Mouse (Mus musculus) bone marrow macrophage, adult 2 months (primary cell): ENCODE data around the gene Pctp. TPM values are rescaled to one million over a fixed set of nuclear protein-coding genes. Genes with fewer than 3 reads are reported as not detected.
A peak's percentile ranks its signal among the peaks of the same experiment; 100 is the strongest.

Experiments
- H3K27ac ChIP-seq: 2 replicates; pipeline ENCODE4 v1.5.1; 2012; ENCODE audit warnings: low read depth, low read length; ENCODE audit not compliant: insufficient read depth
- H3K4me1 ChIP-seq: 2 replicates; pipeline ENCODE4 v1.6.1; 2012; ENCODE audit warnings: low read length; ENCODE audit not compliant: control insufficient read depth, insufficient read depth
- H3K4me3 ChIP-seq: 2 replicates; pipeline ENCODE4 v1.5.1; 2012; ENCODE audit warnings: mild to moderate bottlenecking, low read length, moderate library complexity; ENCODE audit not compliant: insufficient read depth
- CTCF ChIP-seq: IDR thresholded peaks from 2 replicates; pipeline ENCODE4 v1.5.1; 2012; ENCODE audit warnings: low read depth, mild to moderate bottlenecking, low read length, moderate library complexity
- POLR2A ChIP-seq: IDR thresholded peaks from 2 replicates; pipeline ENCODE4 v1.6.1; 2012; ENCODE audit warnings: mild to moderate bottlenecking, low read depth, low read length, borderline replicate concordance
- polyA plus RNA-seq: library from polyadenylated mRNA; stranded (reverse); fragments of >200 nt; gene quantifications from 2 replicates; pipeline ENCODE4 v1.2.4, GENCODE M21; 2012; ENCODE audit not compliant: missing spikeins, insufficient read depth, insufficient read length

Pctp gene
- polyA plus RNA-seq, 1 experiment, result 19.7 TPM

DNA sequence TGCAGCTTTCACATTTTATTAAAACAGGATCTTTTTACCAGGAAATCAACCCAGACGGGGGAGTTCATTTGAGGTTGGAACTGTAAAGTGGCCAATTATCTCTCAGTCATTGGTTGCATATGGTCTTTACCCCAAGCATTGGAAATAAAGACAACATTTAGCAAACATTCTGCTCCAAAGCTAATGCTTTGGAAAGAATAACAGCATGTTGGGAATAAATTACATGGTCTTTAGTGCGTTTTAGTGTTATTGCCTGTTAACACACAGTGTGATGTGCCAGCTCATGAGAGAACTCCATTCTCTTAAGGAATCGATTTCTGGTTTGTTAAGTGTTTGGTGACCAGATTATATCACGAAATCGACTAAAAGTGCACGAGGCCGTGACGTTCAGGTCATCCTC, 57.5 kb downstream of the Pctp start:
- no peak overlapping the region for H3K4me3 ChIP-seq
- no peak overlapping the region for H3K27ac ChIP-seq
- H3K4me1 ChIP-seq, result no peaks in the 10 kb centered on the region; the same call in 1 of the 2 replicates
- TF ChIP-seq CTCF (no peak), POLR2A (no peak)

DNA sequence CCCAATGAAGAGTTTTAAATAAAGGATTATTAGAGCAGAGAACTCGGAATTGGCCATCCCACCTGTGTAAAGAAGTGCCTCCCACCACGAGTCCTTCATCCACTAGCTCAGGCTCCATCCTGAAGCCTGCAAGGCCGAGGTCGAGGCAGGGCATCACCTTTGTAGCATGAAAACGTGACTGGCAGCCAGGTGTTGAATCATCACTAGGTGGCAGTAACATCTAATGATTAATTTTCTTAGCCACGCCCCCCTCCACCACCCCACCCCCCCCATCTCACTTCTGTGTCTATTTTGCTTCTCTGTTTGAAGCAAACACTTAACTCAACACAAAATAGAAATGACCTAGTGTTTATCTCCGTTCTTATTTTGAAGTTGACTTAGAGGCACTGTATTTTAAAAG, 65.5 kb downstream of the Pctp start:
- no peak for TF ChIP-seq POLR2A
- TF ChIP-seq CTCF, result no peak
- peaks cover 4% of the 10 kb centered on the region for H3K4me1 ChIP-seq
- no peak overlapping the region for H3K4me3 ChIP-seq
- H3K27ac ChIP-seq, result peak overlapping the region; percentile 6; the same call in 1 of the 2 replicates

Other genes with a start within 250 kb of the Pctp start
- not detected in 2 replicates for gene Ankfn1, start 225.2 kb downstream of the Pctp start, polyA plus RNA-seq
- gene Tmem100, start 27.5 kb upstream of the Pctp start, polyA plus RNA-seq, result 0.45 TPM in 1 of 2 replicates, not detected in the other
- 2.5 and 3.2 TPM in 2 replicates for gene Gm45716, start 184.8 kb upstream of the Pctp start, polyA plus RNA-seq
- 49.3 and 50.0 TPM in 2 replicates for gene Mmd, start 246.6 kb upstream of the Pctp start, polyA plus RNA-seq